19 mouse cellular contexts compared by ENCODE assay signal in the genomic region with DNA sequence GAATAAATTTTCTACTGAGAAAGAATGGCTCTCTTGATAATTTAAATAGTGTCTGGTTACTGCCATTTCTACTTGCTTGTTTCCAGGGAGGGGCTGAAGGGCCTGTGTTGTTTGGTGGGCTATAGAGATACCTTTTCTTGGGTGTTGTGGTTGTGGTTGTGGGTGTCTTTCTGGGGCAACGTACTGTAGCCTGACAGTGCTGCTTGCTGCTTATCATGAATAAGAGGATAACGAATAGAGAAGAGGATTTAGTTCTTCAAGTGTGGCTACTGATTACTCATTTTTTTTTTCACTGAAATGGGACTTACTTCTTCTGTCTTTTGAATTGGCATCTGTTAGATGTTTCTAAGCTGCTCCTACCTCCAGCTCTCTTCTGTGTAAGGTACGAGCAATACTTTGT. TPM values are rescaled to one million over a fixed set of nuclear protein-coding genes. Genes with fewer than 3 reads are reported as not detected.
A peak's percentile ranks its signal among the peaks of the same experiment; 100 is the strongest.
DNase-seq lines count a peak whose midpoint lies in the region; ATAC-seq and TF ChIP-seq lines count a peak whose summit lies in the region.
"Had no signal": no experiment of that assay in that cellular context is flagged by ENCODE, and none has a peak within 500 bp of the region (broad histone marks: within the 10 kb centered on the region; RNA-seq: fewer than 3 reads in every experiment).

No protein-coding gene starts in this region.

- TF ChIP-seq POLR2A in heart, adult 2 months (IDR thresholded peaks at IDR 0.05; ENCODE audit: insufficient read depth, low read depth, low read length), result no peak

- ATAC-seq in megakaryocyte progenitor cell, adult 5-6 weeks (replicated peaks; ENCODE audit: poor library complexity), result peak; percentile 69
- ATAC-seq: forebrain, embryonic 13.5 days; forebrain, embryonic 16.5 days had no signal

- no peaks in the 10 kb centered on the region for H3K79me2 ChIP-seq in heart, adult 2 months (replicated peaks; ENCODE audit: control insufficient read depth, insufficient read depth, low read length)

- H3K4me3 ChIP-seq in heart, adult 2 months, result no peak overlapping the region
- H3K4me3 ChIP-seq: embryonic facial prominence, embryonic 10.5 days; embryonic facial prominence, embryonic 12.5 days; forebrain, embryonic 13.5 days had no signal

- DNase-seq in 416B (ENCODE audit: low read depth) (peak; percentile 26), MEL-GATA-1-ER (ENCODE audit: extremely low read depth, low read depth) (peak; percentile 45)
- no peak for DNase-seq in lung, postnatal 10 days
- DNase-seq in layer of hippocampus, postnatal 10 days (ENCODE audit: low spot score in 2 of 2), result no peak
- DNase-seq in heart, adult 2 months, result no peak
- DNase-seq: adrenal gland, adult 2 months; adrenal gland, postnatal 10 days; adrenal gland, postnatal 25 days; cerebellum, adult 11 months; cerebellum, adult 18-20 months; cerebellum, adult 8-10 months; cerebellum, adult 9-11 months; cerebellum, postnatal 14 days; cerebellum, postnatal 36 days had no signal

- no peak overlapping the region for H3K27ac ChIP-seq in heart, adult 2 months
- H3K27ac ChIP-seq: embryonic facial prominence, embryonic 10.5 days; embryonic facial prominence, embryonic 12.5 days; forebrain, embryonic 13.5 days had no signal

- WGBS in heart, adult 2 months, result 65% methylated on average over 3 of the region's 3 CpGs

- H3K9ac ChIP-seq in heart, adult 2 months (ENCODE audit: low read depth, low read length), result no peak overlapping the region
- H3K9ac ChIP-seq: embryonic facial prominence, embryonic 12.5 days; forebrain, embryonic 13.5 days had no signal

- TF ChIP-seq EP300 in heart, adult 2 months (IDR thresholded peaks at IDR 0.05; ENCODE audit: insufficient read depth, low read depth, low read length), result no peak

- TF ChIP-seq CTCF in heart, adult 2 months (IDR thresholded peaks at IDR 0.05), result no peak

- H3K4me1 ChIP-seq in heart, adult 2 months (ENCODE audit: control insufficient read depth, insufficient read depth, low read length), result no peaks in the 10 kb centered on the region
- H3K4me1 ChIP-seq: embryonic facial prominence, embryonic 10.5 days; embryonic facial prominence, embryonic 12.5 days; forebrain, embryonic 13.5 days had no signal

- intact Hi-C loops in heart, adult 2 months (cut with DNase I), result loop anchor here (2.0 kb wide), 1 partner anchor 15 kb away; no protein-coding TSS in a partner anchor

- H3K27me3 ChIP-seq in heart, adult 2 months (ENCODE audit: control insufficient read depth, insufficient read depth, low read length), result no peaks in the 10 kb centered on the region
- H3K27me3 ChIP-seq: embryonic facial prominence, embryonic 12.5 days; forebrain, embryonic 13.5 days had no signal

- peaks cover 5% of the 10 kb centered on the region for H3K36me3 ChIP-seq in heart, adult 2 months (ENCODE audit: control insufficient read depth, insufficient read depth, low read length)

RNA-seq across cellular contexts. Expression of a gene that starts 47.3 kb away (rescaled TPM):
- 56.7 and 64.2 TPM in 2 replicates for total RNA-seq in megakaryocyte progenitor cell, adult 5-6 weeks (2015)
- total RNA-seq in megakaryocyte progenitor cell, adult 5-6 weeks (2017), result 45.8 and 69.0 TPM in 2 replicates
- total RNA-seq in layer of hippocampus, postnatal 10 days (2021), result 10 to 100 TPM; 79.1 to 79.4 TPM
- 10 to 100 TPM; 78.0 to 80.2 TPM for total RNA-seq in heart, adult 2 months (2021)
- polyA plus RNA-seq in heart, adult 2 months (2012; rRNA removed), result 11.2 and 27.6 TPM in 2 replicates

RNA-seq across cellular contexts. Expression of a gene that starts 58.2 kb away (rescaled TPM):
- total RNA-seq in megakaryocyte progenitor cell, adult 5-6 weeks (2015), result 39.9 and 50.4 TPM in 2 replicates
- 19.5 and 21.0 TPM in 2 replicates for total RNA-seq in megakaryocyte progenitor cell, adult 5-6 weeks (2017)
- total RNA-seq in layer of hippocampus, postnatal 10 days (2021), result 1 to 10 TPM in 1 of 2 experiments, under 1 TPM in 1; 0.85 to 1.5 TPM
- total RNA-seq in heart, adult 2 months (2021), result 1 to 10 TPM; 2.6 to 2.8 TPM
- 13.6 and 15.8 TPM in 2 replicates for polyA plus RNA-seq in heart, adult 2 months (2012; rRNA removed)

Comparison
In these comparisons a context has a peak if more than half of its experiments do, and no peak if none do; other contexts are left out.
1. DNase-seq: peak in 416B (single experiment) and MEL-GATA-1-ER (single experiment); none in lung, postnatal 10 days (single experiment), layer of hippocampus, postnatal 10 days (0 of 2) and heart, adult 2 months (0 of 2).
2. RNA of a gene that starts 58.2 kb away (total RNA-seq): 19.5 to 50.4 TPM in megakaryocyte progenitor cell, adult 5-6 weeks; 2.6 to 2.8 TPM in heart, adult 2 months and 0.85 to 1.5 TPM in layer of hippocampus, postnatal 10 days; every median in the first group is over 4 times any median in the second.